Mouse (Mus musculus): ENCODE data around the gene Thy1.

GRCm38 (mm10) chr9:44072599-44072915 lies 29.4 kb downstream of the Thy1 start:
- TF ChIP-seq ZNF384 (IDR thresholded peaks at IDR 0.05; ENCODE audit: low read depth, low read length): no peak
- no peak for TF ChIP-seq ZC3H11A (IDR thresholded peaks at IDR 0.05; ENCODE audit: borderline replicate concordance, low read depth, low read length)
- no peak for TF ChIP-seq MAFK (IDR thresholded peaks at IDR 0.05; ENCODE audit: insufficient read depth, low read depth, low read length)

Data from ES-E14 (cell line).